Mouse (Mus musculus) adrenal gland, postnatal 4 days (tissue): ENCODE results near the gene Pcf11. TPM values are rescaled to one million over a fixed set of nuclear protein-coding genes. Genes with fewer than 3 reads are reported as not detected.

Experiments
- DNase-seq, 2 experiments: peaks; one replicate each; pipeline ENCODE4 v3.0.0; 2021 to 2022; ENCODE audit warnings: low spot score in 2 of 2, mixed read lengths in 2 of 2
- total RNA-seq, 2 experiments: library from RNA; stranded (reverse); gene quantifications; 2 replicates each; pipeline ENCODE4 v1.2.3; 2021

Pcf11 gene
- total RNA-seq, 2 experiments from 2014 or later, result 68.3 to 74.6 TPM

- DNase-seq, result no peak
Observed at GRCm38 (mm10) chr7:92638050-92638449, 31.7 kb downstream of the Pcf11 start.

GRCm38 (mm10) chr7:92637021-92637625 lies 32.6 kb downstream of the Pcf11 start, which contains the start of gene Ankrd42:
Ankrd42 (minus strand) TSS chr7:92637142.
- DNase-seq, result peak; percentile 78 to 80

GRCm38 (mm10) chr7:92636295-92637011 lies 33.3 kb downstream of the Pcf11 start:
- peak in 1 of 2 experiments; percentile 9 for DNase-seq

- no peak for DNase-seq
Observed at GRCm38 (mm10) chr7:92630167-92630566, 39.6 kb downstream of the Pcf11 start.

- DNase-seq, result no peak
Observed at GRCm38 (mm10) chr7:92624488-92624887, 45.2 kb downstream of the Pcf11 start.

- no peak for DNase-seq
Observed at GRCm38 (mm10) chr7:92610830-92611229, 58.9 kb downstream of the Pcf11 start.

- DNase-seq, result no peak
Observed at GRCm38 (mm10) chr7:92604961-92605360, 64.8 kb downstream of the Pcf11 start.

Other genes starting within 250 kb of the Pcf11 start
- gene Ccdc90b, start 108.8 kb downstream of the Pcf11 start, total RNA-seq, result 10 to 100 TPM; 44.7 to 45.8 TPM
- gene Ankrd42, start 32.8 kb downstream of the Pcf11 start, total RNA-seq, result 10 to 100 TPM; 11.8 to 13.2 TPM
- 1 to 10 TPM; 7.6 to 8.0 TPM for gene Rab30, start 71.7 kb upstream of the Pcf11 start, total RNA-seq
- gene Ddias, start 204.3 kb upstream of the Pcf11 start, total RNA-seq, result 1 to 10 TPM; 4.9 to 5.1 TPM
- 10 to 100 TPM; 20.2 to 22.8 TPM for gene Prcp, start 204.5 kb upstream of the Pcf11 start, total RNA-seq